Mouse (Mus musculus): Measurements from ENCODE around the gene Lrrc15. TPM values are rescaled to one million over a fixed set of nuclear protein-coding genes. Genes with fewer than 3 reads are reported as not detected.

Gene Lrrc15
- polyA plus RNA-seq, 1 experiment from 2014 or later, result 0.46 TPM

GRCm38 (mm10) chr16:30273065-30273464 lies 10.0 kb downstream of the Lrrc15 start:
- Histone ChIP-seq H3K4me1 (replicated peaks) (peaks cover 10% of the 10 kb centered on the region), H3K9me3 (no peaks in the 10 kb centered on the region), H3K36me3 (no peaks in the 10 kb centered on the region), H3K4me3 (no peak overlapping the region), H3K9ac (no peak overlapping the region), H3K4me2 (no peak overlapping the region), H3K27ac (replicated peaks) (no peak overlapping the region), H3K27me3 (no peaks in the 10 kb centered on the region; the same call in 1 of the 2 replicates)
- 93% methylated on average over 8 of the region's 8 CpGs for WGBS
- no peak for ATAC-seq (ENCODE audit: low read depth)

GRCm38 (mm10) chr16:30271941-30272595 lies 11.0 kb downstream of the Lrrc15 start:
- 60% methylated on average over 6 of the region's 6 CpGs for WGBS
- no peak overlapping the region for H3K4me3 ChIP-seq
- no peaks in the 10 kb centered on the region for H3K9me3 ChIP-seq
- ATAC-seq (ENCODE audit: low read depth), result no peak
- peaks cover 10% of the 10 kb centered on the region for H3K4me1 ChIP-seq (replicated peaks)
- H3K27me3 ChIP-seq, result no peaks in the 10 kb centered on the region
- H3K4me2 ChIP-seq, result no peak overlapping the region
- no peak overlapping the region for H3K9ac ChIP-seq
- H3K27ac ChIP-seq (replicated peaks), result no peak overlapping the region
- H3K36me3 ChIP-seq, result no peaks in the 10 kb centered on the region

- H3K4me2 ChIP-seq, result no peak overlapping the region
- H3K9me3 ChIP-seq, result no peaks in the 10 kb centered on the region
- WGBS, result 77% methylated on average over 8 of the region's 8 CpGs
- peaks cover 10% of the 10 kb centered on the region for H3K4me1 ChIP-seq (replicated peaks)
- no peaks in the 10 kb centered on the region for H3K36me3 ChIP-seq
- no peak for ATAC-seq (ENCODE audit: low read depth)
- no peak overlapping the region for H3K9ac ChIP-seq
- no peaks in the 10 kb centered on the region for H3K27me3 ChIP-seq
- no peak overlapping the region for H3K27ac ChIP-seq (replicated peaks)
- H3K4me3 ChIP-seq, result no peak overlapping the region
Measured at GRCm38 (mm10) chr16:30271223-30271761, 11.8 kb downstream of the Lrrc15 start.

GRCm38 (mm10) chr16:30267359-30267758 lies 15.7 kb downstream of the Lrrc15 start, which contains the start of gene Cpn2:
Gene Cpn2 (minus strand): TSS chr16:30267499.
- no peak within 1 kb of the TSS for H3K9ac ChIP-seq
- H3K4me2 ChIP-seq, result no peak within 1 kb of the TSS
- ATAC-seq (ENCODE audit: low read depth), result no peak
- H3K4me3 ChIP-seq, result no peak within 1 kb of the TSS
- 82% methylated on average over 5 of the region's 5 CpGs for WGBS
- H3K27me3 ChIP-seq, result 0 out of 2 replicates have a peak, but pooled peaks cover 6% of the 10 kb centered on the region
- H3K4me1 ChIP-seq (replicated peaks), result peaks cover 10% of the 10 kb centered on the region
- no peak within 1 kb of the TSS for H3K27ac ChIP-seq (replicated peaks)
- no peaks in the 10 kb centered on the region for H3K36me3 ChIP-seq
- H3K9me3 ChIP-seq, result no peaks in the 10 kb centered on the region

- H3K36me3 ChIP-seq, result no peaks in the 10 kb centered on the region
- 81% methylated on average over 5 of the region's 5 CpGs for WGBS
- ATAC-seq (ENCODE audit: low read depth), result no peak
- H3K27me3 ChIP-seq, result 0 out of 2 replicates have a peak, but pooled peaks cover 6% of the 10 kb centered on the region
- no peak overlapping the region for H3K27ac ChIP-seq (replicated peaks)
- H3K9me3 ChIP-seq, result no peaks in the 10 kb centered on the region
- H3K4me3 ChIP-seq, result no peak overlapping the region
- no peak overlapping the region for H3K4me2 ChIP-seq
- H3K4me1 ChIP-seq (replicated peaks), result peaks cover 2% of the 10 kb centered on the region; the same call in 1 of the 2 replicates
- H3K9ac ChIP-seq, result no peak overlapping the region
Measured at GRCm38 (mm10) chr16:30266561-30266960, 16.5 kb downstream of the Lrrc15 start.

DNA sequence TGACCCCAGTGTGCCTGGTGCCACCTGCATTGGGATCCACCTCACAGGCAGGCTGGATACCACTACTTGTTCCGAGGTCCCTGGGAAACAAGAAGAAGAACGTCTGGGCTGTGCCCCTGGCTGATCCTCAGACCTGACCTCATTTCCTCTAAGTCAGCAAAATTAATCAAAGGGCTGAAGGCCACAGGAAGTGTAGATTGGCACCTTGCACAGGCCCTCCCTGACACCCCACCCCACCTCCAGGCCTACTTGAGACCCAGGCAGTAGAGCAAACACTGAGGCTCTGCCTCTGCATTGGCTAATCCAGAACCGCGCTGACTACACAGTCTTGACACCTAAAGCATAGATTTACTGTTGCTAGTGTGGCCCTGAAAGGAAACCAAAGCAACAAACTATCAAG lies 17.4 kb downstream of the Lrrc15 start:
- no peak overlapping the region for H3K27ac ChIP-seq (replicated peaks)
- no peaks in the 10 kb centered on the region for H3K36me3 ChIP-seq
- H3K4me3 ChIP-seq, result no peak overlapping the region
- ATAC-seq (ENCODE audit: low read depth), result no peak
- H3K9me3 ChIP-seq, result no peaks in the 10 kb centered on the region
- no peaks in the 10 kb centered on the region for H3K4me1 ChIP-seq (replicated peaks)
- 75% methylated on average over 4 of the region's 4 CpGs for WGBS
- H3K9ac ChIP-seq, result no peak overlapping the region
- no peak overlapping the region for H3K4me2 ChIP-seq
- H3K27me3 ChIP-seq, result 0 out of 2 replicates have a peak, but pooled peaks cover 6% of the 10 kb centered on the region

- 0 out of 2 replicates have a peak, but pooled peaks cover 6% of the 10 kb centered on the region for H3K27me3 ChIP-seq
- no peak overlapping the region for H3K9ac ChIP-seq
- no peaks in the 10 kb centered on the region for H3K36me3 ChIP-seq
- 60% methylated on average over 4 of the region's 4 CpGs for WGBS
- no peak overlapping the region for H3K4me3 ChIP-seq
- H3K4me2 ChIP-seq, result no peak overlapping the region
- no peaks in the 10 kb centered on the region for H3K9me3 ChIP-seq
- H3K27ac ChIP-seq (replicated peaks), result no peak overlapping the region
- no peaks in the 10 kb centered on the region for H3K4me1 ChIP-seq (replicated peaks)
- no peak for ATAC-seq (ENCODE audit: low read depth)
Measured at GRCm38 (mm10) chr16:30263156-30263555, 19.9 kb downstream of the Lrrc15 start.

GRCm38 (mm10) chr16:30262664-30263063 lies 20.4 kb downstream of the Lrrc15 start:
- 1% methylated on average over 2 of the region's 2 CpGs for WGBS
- no peak overlapping the region for H3K4me3 ChIP-seq

GRCm38 (mm10) chr16:30262157-30262556 lies 20.9 kb downstream of the Lrrc15 start:
- no peaks in the 10 kb centered on the region for H3K36me3 ChIP-seq
- no peak for ATAC-seq (ENCODE audit: low read depth)
- H3K4me3 ChIP-seq, result no peak overlapping the region
- H3K9ac ChIP-seq, result no peak overlapping the region
- no peaks in the 10 kb centered on the region for H3K4me1 ChIP-seq (replicated peaks)
- H3K4me2 ChIP-seq, result no peak overlapping the region
- 90% methylated on average over 10 of the region's 10 CpGs for WGBS
- peaks cover 6% of the 10 kb centered on the region; the same call in 1 of the 2 replicates for H3K27me3 ChIP-seq
- H3K27ac ChIP-seq (replicated peaks), result no peak overlapping the region
- H3K9me3 ChIP-seq, result no peaks in the 10 kb centered on the region

More at GRCm38 (mm10) chr16:30262664-30263063, 20.4 kb downstream of the Lrrc15 start:
- no peak overlapping the region for H3K4me2 ChIP-seq
- peaks cover 6% of the 10 kb centered on the region; the same call in 1 of the 2 replicates for H3K27me3 ChIP-seq
- H3K4me1 ChIP-seq (replicated peaks), result no peaks in the 10 kb centered on the region
- ATAC-seq (ENCODE audit: low read depth), result no peak; the same call in 1 of the 2 replicates
- H3K36me3 ChIP-seq, result no peaks in the 10 kb centered on the region
- no peaks in the 10 kb centered on the region for H3K9me3 ChIP-seq
- H3K27ac ChIP-seq (replicated peaks), result no peak overlapping the region
- no peak overlapping the region for H3K9ac ChIP-seq

DNA sequence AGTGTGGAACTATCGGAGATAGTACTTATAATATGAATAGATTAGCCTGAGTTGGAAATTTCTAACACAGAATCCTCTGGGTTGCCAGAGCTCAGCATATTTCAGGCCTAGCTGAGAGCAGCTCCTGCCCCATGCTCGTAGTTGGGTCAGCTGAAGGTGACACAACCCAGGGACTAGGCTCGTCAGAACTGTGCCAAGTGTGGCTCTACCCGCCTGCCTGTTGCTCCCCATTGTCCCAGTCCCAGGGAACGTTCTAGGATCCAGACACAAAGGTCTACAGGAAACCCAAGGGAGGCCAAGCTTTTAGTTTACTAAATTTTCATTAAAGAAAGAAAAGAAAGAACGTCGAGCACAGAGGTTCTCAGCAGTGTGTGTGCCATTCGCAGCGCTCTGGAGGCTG lies 21.7 kb downstream of the Lrrc15 start:
- ATAC-seq (ENCODE audit: low read depth), result no peak
- 88% methylated on average over 9 of the region's 9 CpGs for whole genome bisulfite sequencing
- no peak overlapping the region for H3K27ac ChIP-seq (replicated peaks)
- H3K27me3 ChIP-seq, result peaks cover 6% of the 10 kb centered on the region
- no peak overlapping the region for H3K9ac ChIP-seq
- H3K36me3 ChIP-seq, result no peaks in the 10 kb centered on the region
- H3K4me1 ChIP-seq (replicated peaks), result no peaks in the 10 kb centered on the region
- no peak overlapping the region for H3K4me2 ChIP-seq
- H3K4me3 ChIP-seq, result no peak overlapping the region
- H3K9me3 ChIP-seq, result no peaks in the 10 kb centered on the region

DNA sequence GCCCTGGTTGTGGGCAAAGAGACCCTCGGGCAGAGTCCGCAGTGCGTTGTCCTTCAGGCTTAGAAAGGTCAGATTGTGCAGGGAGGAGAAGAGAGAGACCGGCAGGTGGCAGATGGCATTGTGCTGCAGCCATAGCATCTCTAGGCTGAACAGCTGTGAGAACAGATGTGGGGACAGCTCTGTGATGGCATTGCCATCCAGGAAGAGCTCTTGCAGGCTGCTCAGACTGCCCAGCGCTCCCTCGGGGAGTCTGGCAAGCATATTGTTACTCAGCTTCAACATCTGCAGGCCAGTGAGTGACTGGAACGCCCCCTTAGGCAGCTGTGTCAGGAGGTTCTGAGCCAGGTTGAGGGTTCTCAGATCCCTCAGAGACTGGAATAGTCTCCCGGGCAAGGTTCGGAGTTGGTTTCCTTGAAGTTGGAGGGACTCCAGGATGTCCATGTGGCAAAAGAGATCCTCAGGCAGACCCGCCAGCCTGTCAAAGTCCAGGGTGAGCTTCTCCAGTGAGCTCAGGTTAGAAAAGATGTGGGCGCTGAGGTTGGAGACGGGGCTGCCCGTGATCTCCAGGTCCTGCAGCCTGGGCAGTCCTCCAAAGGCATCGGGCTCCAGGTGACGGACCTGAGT lies 22.9 kb downstream of the Lrrc15 start:
- no peaks in the 10 kb centered on the region for H3K36me3 ChIP-seq
- H3K4me3 ChIP-seq, result no peak overlapping the region
- no peak overlapping the region for H3K9ac ChIP-seq
- ATAC-seq (ENCODE audit: low read depth), result no peak
- WGBS, result 91% methylated on average over 15 of the region's 15 CpGs
- peaks cover 2% of the 10 kb centered on the region for H3K27me3 ChIP-seq
- H3K4me1 ChIP-seq (replicated peaks), result no peaks in the 10 kb centered on the region
- H3K9me3 ChIP-seq, result no peaks in the 10 kb centered on the region
- no peak overlapping the region for H3K27ac ChIP-seq (replicated peaks)
- H3K4me2 ChIP-seq, result no peak overlapping the region

DNA sequence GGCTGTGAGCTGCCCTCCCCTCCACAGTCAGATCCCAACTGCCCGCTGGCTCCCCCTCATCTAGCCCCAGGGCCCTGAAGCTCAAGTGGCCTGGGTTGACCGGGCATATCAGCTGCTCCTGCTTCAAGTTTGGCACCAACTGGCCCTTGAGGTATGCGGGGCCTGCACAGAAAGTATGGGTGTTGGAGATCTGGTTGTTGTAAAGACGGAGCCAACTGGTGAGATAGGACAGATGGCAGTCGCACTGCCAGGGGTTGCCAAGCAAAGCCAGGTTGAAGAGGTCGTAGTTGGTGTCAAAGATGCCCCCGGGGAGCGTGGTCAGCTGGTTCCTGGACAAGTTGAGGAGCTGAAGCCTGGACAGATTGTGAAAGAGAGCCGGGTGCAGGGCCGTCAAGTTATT lies 23.6 kb downstream of the Lrrc15 start:
- Histone ChIP-seq H3K4me2 (no peak overlapping the region), H3K9ac (no peak overlapping the region), H3K9me3 (no peaks in the 10 kb centered on the region), H3K27me3 (peaks cover 5% of the 10 kb centered on the region), H3K4me1 (replicated peaks) (no peaks in the 10 kb centered on the region), H3K36me3 (no peaks in the 10 kb centered on the region), H3K27ac (replicated peaks) (no peak overlapping the region), H3K4me3 (no peak overlapping the region)
- WGBS, result 90% methylated on average over 10 of the region's 10 CpGs
- no peak for ATAC-seq (ENCODE audit: low read depth)

Data from neural tube, embryonic 13.5 days (tissue).